Mouse (Mus musculus): ENCODE data around the gene Rps6ka5. TPM values are rescaled to one million over a fixed set of nuclear protein-coding genes. Genes with fewer than 3 reads are reported as not detected.

Rps6ka5 gene
- polyA plus RNA-seq, 1 experiment from 2014 or later, result 5.7 TPM

DNA sequence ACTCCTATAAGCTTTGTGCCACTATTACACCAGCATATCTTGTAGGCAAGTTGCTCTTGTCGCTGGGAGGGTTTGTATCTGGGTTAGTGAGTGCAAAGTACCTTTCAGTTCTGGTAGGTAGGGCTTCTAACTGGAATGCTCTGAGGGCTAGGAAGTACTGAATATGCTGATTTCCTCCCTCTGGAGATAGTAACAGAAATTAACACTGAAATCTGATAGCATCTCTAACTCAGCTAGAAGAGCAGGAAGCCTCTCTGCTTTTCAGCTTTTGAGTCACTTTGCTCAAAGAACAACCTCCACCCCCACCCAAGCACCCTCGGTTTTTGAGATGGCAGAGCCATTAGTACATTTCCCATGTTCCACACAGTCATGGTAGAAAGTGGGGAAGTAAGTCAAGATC, 15.7 kb upstream of the Rps6ka5 start:
- no peak overlapping the region for H3K4me2 ChIP-seq (replicated peaks)
- no peaks in the 10 kb centered on the region for H3K27me3 ChIP-seq
- H3K4me1 ChIP-seq, result no peaks in the 10 kb centered on the region
- ATAC-seq (ENCODE audit: low FRiP score, low read depth), result no peak
- H3K4me3 ChIP-seq, result no peak overlapping the region
- no peak overlapping the region for H3K27ac ChIP-seq
- H3K9ac ChIP-seq, result no peak overlapping the region
- H3K36me3 ChIP-seq, result no peaks in the 10 kb centered on the region
- H3K9me3 ChIP-seq, result no peaks in the 10 kb centered on the region
- WGBS, result 64% methylated on average over 2 of the region's 2 CpGs

- H3K27me3 ChIP-seq, result no peaks in the 10 kb centered on the region
- no peak overlapping the region for H3K9ac ChIP-seq
- H3K9me3 ChIP-seq, result no peaks in the 10 kb centered on the region
- WGBS, result 92% methylated on average over 5 of the region's 5 CpGs
- H3K36me3 ChIP-seq, result no peaks in the 10 kb centered on the region
- no peak for ATAC-seq (ENCODE audit: low FRiP score, low read depth)
- H3K4me3 ChIP-seq, result no peak overlapping the region
- no peaks in the 10 kb centered on the region for H3K4me1 ChIP-seq
- H3K4me2 ChIP-seq (replicated peaks), result no peak overlapping the region
- H3K27ac ChIP-seq, result no peak overlapping the region
These were observed 13.5 kb upstream of the Rps6ka5 start for GRCm38 (mm10) chr12:100740313-100740712.

DNA sequence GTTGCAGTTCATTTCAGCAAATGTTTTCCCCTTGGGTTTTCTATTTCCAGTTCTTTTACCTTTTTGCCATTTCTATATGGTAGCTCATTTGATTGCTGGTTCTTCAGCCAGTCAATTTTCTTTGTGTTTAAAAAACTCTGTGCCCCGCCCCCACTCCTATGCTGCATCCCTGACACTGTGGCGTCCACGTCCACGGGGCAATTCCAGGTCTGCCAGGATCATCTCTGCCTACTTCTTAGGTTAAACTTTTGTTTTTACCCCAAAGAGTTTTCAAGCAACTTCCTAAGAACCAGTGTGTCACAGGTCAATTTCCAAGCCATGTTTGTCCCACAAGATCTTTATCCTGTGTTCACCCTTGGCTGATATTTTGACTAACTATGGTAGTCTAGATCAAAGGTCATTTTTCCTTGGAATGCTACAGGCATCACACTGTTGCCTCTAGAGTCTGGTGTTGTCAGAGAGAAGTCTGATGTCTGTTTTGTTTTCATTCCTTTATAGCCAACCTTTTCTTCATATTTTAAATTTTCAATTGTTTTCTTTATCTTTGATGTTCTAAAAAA, 12.3 kb upstream of the Rps6ka5 start:
- H3K4me2 ChIP-seq (replicated peaks), result no peak overlapping the region
- no peaks in the 10 kb centered on the region for H3K9me3 ChIP-seq
- ATAC-seq (ENCODE audit: low FRiP score, low read depth), result no peak
- no peak overlapping the region for H3K27ac ChIP-seq
- no peaks in the 10 kb centered on the region for H3K4me1 ChIP-seq
- no peaks in the 10 kb centered on the region for H3K27me3 ChIP-seq
- no peak overlapping the region for H3K9ac ChIP-seq
- H3K36me3 ChIP-seq, result no peaks in the 10 kb centered on the region
- 76% methylated on average over 4 of the region's 4 CpGs for WGBS
- no peak overlapping the region for H3K4me3 ChIP-seq

DNA sequence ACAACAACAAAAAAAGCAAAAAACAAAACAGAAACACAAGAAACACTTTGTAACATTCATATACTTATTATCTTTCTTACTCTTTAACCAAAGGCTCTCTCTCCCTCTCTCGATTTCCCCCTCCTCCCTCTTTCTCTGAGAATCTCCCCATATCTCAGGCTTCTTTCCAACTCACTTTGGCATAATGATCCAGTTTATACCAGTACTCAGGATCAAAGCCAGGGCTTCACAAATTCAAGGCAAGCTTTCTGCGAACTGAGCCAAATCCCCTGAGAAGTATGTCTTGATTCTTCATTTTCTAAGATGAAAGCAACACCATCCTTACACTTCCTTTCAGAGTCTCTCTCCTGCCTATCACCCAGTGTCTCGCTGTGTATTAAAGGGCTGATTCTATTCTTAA, 11.7 kb upstream of the Rps6ka5 start:
- H3K4me2 ChIP-seq (replicated peaks), result no peak overlapping the region
- H3K36me3 ChIP-seq, result no peaks in the 10 kb centered on the region
- H3K4me1 ChIP-seq, result no peaks in the 10 kb centered on the region
- H3K9ac ChIP-seq, result no peak overlapping the region
- no peak overlapping the region for H3K4me3 ChIP-seq
- H3K27ac ChIP-seq, result no peak overlapping the region
- no peaks in the 10 kb centered on the region for H3K9me3 ChIP-seq
- H3K27me3 ChIP-seq, result no peaks in the 10 kb centered on the region
- no peak for ATAC-seq (ENCODE audit: low FRiP score, low read depth)
- WGBS, result 74% methylated on average over 3 of the region's 3 CpGs

GRCm38 (mm10) chr12:100735581-100735980, 8.8 kb upstream of the Rps6ka5 start:
- WGBS, result 61% methylated on average over 2 of the region's 2 CpGs
- Histone ChIP-seq H3K4me1 (no peaks in the 10 kb centered on the region), H3K9me3 (no peaks in the 10 kb centered on the region), H3K9ac (no peak overlapping the region), H3K27me3 (no peaks in the 10 kb centered on the region), H3K4me2 (replicated peaks) (no peak overlapping the region), H3K27ac (no peak overlapping the region), H3K36me3 (no peaks in the 10 kb centered on the region), H3K4me3 (no peak overlapping the region)
- no peak for ATAC-seq (ENCODE audit: low FRiP score, low read depth)

DNA sequence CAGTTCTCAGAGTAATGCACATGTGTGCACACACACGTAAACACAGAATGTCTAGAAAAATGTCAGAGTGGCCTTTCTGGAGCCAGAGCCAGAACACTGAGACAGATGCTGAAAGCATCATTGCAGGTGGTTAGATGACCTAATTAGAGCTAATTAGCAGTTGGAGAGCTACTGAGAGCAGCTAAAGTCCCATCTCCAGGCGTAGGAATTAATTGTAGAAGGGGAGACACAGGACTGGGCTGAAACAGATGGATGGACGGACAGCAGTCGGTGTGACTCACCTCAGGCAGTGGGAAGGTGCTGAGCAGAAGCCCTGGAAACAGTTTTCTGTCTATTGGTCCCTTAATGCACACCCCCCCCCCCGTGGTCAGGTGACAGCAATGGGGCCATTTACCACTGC, 8.4 kb upstream of the Rps6ka5 start:
- H3K4me1 ChIP-seq, result no peaks in the 10 kb centered on the region
- H3K9me3 ChIP-seq, result no peaks in the 10 kb centered on the region
- no peak overlapping the region for H3K9ac ChIP-seq
- H3K27me3 ChIP-seq, result no peaks in the 10 kb centered on the region
- H3K4me3 ChIP-seq, result no peak overlapping the region
- no peaks in the 10 kb centered on the region for H3K36me3 ChIP-seq
- WGBS, result 57% methylated on average over 5 of the region's 5 CpGs
- ATAC-seq (ENCODE audit: low FRiP score, low read depth), result no peak
- no peak overlapping the region for H3K4me2 ChIP-seq (replicated peaks)
- no peak overlapping the region for H3K27ac ChIP-seq

DNA sequence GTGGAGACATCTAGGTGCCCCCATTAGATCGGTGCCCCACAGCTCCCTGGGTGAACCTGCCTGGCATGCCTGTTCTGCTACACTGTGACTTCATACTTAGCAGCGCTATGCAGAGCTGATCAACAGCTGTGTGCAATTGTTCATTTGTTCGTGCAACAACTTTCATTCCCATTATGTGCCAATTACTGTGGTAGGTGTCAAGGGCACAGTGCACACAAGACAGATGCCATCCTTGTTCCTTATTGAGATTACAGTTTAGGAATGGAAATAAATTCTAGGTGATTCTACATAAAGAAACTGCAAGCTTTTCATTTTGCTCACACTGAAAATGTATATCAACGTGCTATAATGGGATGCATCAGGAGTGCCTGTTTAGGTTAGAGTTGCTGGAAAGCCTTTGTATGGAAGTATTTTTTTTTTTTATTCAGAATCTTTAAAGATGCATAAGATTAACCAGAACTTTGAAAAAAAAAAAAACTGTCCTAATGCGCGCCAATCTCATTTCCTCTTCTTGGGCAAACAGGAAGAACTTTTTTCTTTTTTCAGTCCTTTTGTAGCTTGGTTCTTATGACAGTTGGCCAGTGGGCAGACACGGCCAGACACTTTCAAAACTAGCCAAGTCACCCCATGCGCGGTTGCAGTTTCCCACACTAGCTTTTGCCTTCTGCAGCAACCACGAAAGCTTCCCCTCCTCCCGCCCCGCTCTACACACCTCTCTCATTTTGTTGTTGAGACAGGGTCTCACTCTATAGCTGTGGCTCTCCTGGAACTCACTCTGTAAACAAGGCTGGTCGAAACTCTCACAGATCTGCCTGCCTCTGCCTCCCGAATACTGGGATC, 2.1 kb upstream of the Rps6ka5 start:
- H3K36me3 ChIP-seq, result no peaks in the 10 kb centered on the region
- H3K4me2 ChIP-seq (replicated peaks), result no peak overlapping the region
- H3K9ac ChIP-seq, result no peak overlapping the region
- H3K4me3 ChIP-seq, result no peak overlapping the region
- H3K4me1 ChIP-seq, result peaks cover 8% of the 10 kb centered on the region; the same call in 1 of the 2 replicates
- no peak for ATAC-seq (ENCODE audit: low FRiP score, low read depth)
- no peaks in the 10 kb centered on the region for H3K9me3 ChIP-seq
- no peak overlapping the region for H3K27ac ChIP-seq
- H3K27me3 ChIP-seq, result no peaks in the 10 kb centered on the region
- WGBS, result 67% methylated on average over 14 of the region's 14 CpGs

- Histone ChIP-seq H3K27me3 (no peaks in the 10 kb centered on the region), H3K4me2 (replicated peaks) (no peak overlapping the region), H3K27ac (no peak overlapping the region), H3K9me3 (no peaks in the 10 kb centered on the region), H3K9ac (no peak overlapping the region), H3K36me3 (no peaks in the 10 kb centered on the region), H3K4me3 (no peak overlapping the region), H3K4me1 (peaks cover 18% of the 10 kb centered on the region; the same call in 1 of the 2 replicates)
- ATAC-seq (ENCODE audit: low FRiP score, low read depth), result no peak
- 20% methylated on average over 7 of the region's 7 CpGs for WGBS
These were observed 1.1 kb upstream of the Rps6ka5 start for GRCm38 (mm10) chr12:100727891-100728290.

DNA sequence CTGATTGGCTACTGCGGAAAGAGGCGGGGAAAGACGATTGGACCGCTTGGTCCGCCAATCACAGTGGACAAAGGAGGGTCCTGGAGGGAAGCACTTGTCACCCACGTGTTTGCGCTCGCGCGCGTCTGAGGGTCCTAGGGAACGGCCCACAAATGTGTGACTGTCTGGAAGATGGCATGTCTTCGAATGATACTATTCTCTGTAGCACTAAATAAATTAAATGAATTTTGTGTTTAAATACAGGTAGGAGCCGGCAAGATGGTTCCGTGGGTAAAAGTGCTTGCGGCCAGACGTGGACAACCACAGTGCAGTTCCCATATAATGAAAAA, 1.4 kb downstream of the Rps6ka5 start:
- Histone ChIP-seq H3K27me3 (no peaks in the 10 kb centered on the region), H3K9me3 (no peaks in the 10 kb centered on the region), H3K36me3 (no peaks in the 10 kb centered on the region), H3K4me2 (replicated peaks) (peak overlapping the region; percentile 89), H3K4me3 (peak overlapping the region; percentile 82), H3K27ac (no peak overlapping the region), H3K9ac (no peak overlapping the region), H3K4me1 (peaks cover 20% of the 10 kb centered on the region; the same call in 1 of the 2 replicates)
- ATAC-seq (ENCODE audit: low FRiP score, low read depth), result no peak
- WGBS, result 4% methylated on average over 17 of the region's 17 CpGs

GRCm38 (mm10) chr12:100724606-100725457, 2.0 kb downstream of the Rps6ka5 start:
- Histone ChIP-seq H3K9me3 (no peaks in the 10 kb centered on the region), H3K27ac (peak overlapping the region; percentile 97), H3K36me3 (no peaks in the 10 kb centered on the region), H3K4me2 (replicated peaks) (peak overlapping the region; percentile 89), H3K4me1 (peaks cover 20% of the 10 kb centered on the region; the same call in 1 of the 2 replicates), H3K27me3 (no peaks in the 10 kb centered on the region), H3K4me3 (peak overlapping the region; percentile 82), H3K9ac (peak overlapping the region; percentile 84)
- peak; percentile 99 for ATAC-seq (ENCODE audit: low FRiP score, low read depth)
- under 1% methylated on average over 60 of the region's 85 CpGs for WGBS

DNA sequence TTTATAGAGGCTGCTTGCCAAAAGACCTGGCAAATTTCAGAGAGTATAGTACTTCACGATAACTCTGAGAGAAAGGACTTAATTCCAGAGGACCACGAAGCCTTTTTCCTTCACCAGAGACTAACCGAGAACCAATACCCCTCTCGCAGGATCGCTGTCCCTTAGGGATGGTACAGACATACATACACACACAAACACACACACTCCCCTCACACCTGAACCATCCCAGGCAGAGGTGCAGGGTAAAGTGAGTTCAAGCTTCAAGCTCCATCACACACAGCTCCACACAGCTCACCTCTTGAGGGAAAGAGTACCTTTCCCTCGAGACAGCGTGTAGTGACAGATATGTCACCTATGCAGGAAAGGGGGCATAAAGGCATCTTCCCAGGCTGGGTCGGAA, 2.6 kb downstream of the Rps6ka5 start:
- Histone ChIP-seq H3K27ac (peak overlapping the region; percentile 97), H3K9ac (peak overlapping the region; percentile 84), H3K4me1 (peaks cover 20% of the 10 kb centered on the region; the same call in 1 of the 2 replicates), H3K9me3 (no peaks in the 10 kb centered on the region), H3K4me2 (replicated peaks) (peak overlapping the region; percentile 89), H3K4me3 (peak overlapping the region; percentile 82), H3K27me3 (no peaks in the 10 kb centered on the region), H3K36me3 (no peaks in the 10 kb centered on the region)
- WGBS, result 2% methylated on average over 8 of the region's 8 CpGs
- ATAC-seq (ENCODE audit: low FRiP score, low read depth), result no peak

GRCm38 (mm10) chr12:100720801-100721200, 6.0 kb downstream of the Rps6ka5 start:
- 58% methylated on average over 3 of the region's 3 CpGs for WGBS
- Histone ChIP-seq H3K4me1 (peaks cover 22% of the 10 kb centered on the region; the same call in 1 of the 2 replicates), H3K9me3 (no peaks in the 10 kb centered on the region), H3K4me2 (replicated peaks) (no peak overlapping the region), H3K27me3 (no peaks in the 10 kb centered on the region), H3K9ac (no peak overlapping the region), H3K27ac (no peak overlapping the region), H3K36me3 (no peaks in the 10 kb centered on the region), H3K4me3 (no peak overlapping the region)
- no peak for ATAC-seq (ENCODE audit: low FRiP score, low read depth)
